Mouse (Mus musculus): ENCODE results near the gene Vmn1r22.
"Not testable (repeated sequence)": the region's sequence is repeated elsewhere in the genome, so short reads cannot be mapped to it uniquely, and the experiment has no call there.

Gene Vmn1r22

DNA sequence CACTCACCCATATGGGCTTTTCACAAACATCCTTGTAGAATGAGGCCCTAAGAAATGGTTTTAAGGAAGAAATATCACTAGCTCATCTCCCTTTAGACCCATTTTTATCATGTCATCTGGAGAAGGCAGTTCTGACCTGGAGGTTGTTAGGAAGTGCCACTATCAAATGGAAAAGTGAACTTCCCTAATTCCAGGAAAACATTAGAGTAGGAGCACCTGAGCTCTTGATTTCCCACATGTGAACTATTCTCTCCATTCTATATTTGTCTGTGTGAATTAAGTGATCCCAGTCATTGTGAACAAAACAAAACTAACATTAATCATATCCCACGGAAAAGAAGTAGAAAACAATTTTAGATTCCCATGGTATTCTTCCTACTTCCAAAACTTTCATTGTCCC is at the start of gene Vmn1r22:
Vmn1r22 (minus strand) TSS at position 101 of the 400 bp plus-strand sequence.
- no peak for DNase-seq (ENCODE audit: low spot score)

GRCm38 (mm10) chr6:57926738-57927137 is 18.9 kb upstream of the Vmn1r22 start, which contains the start of gene Vmn1r23:
Gene Vmn1r23 (minus strand): TSS chr6:57926838.
- no peak for DNase-seq (ENCODE audit: low spot score)

GRCm38 (mm10) chr6:57859043-57860042 is 48.5 kb downstream of the Vmn1r22 start:
- no peak for DNase-seq (ENCODE audit: low spot score)

- DNase-seq (ENCODE audit: low spot score): not testable (repeated sequence)
Observed at GRCm38 (mm10) chr6:57851177-57851576, 56.7 kb downstream of the Vmn1r22 start.

DNA sequence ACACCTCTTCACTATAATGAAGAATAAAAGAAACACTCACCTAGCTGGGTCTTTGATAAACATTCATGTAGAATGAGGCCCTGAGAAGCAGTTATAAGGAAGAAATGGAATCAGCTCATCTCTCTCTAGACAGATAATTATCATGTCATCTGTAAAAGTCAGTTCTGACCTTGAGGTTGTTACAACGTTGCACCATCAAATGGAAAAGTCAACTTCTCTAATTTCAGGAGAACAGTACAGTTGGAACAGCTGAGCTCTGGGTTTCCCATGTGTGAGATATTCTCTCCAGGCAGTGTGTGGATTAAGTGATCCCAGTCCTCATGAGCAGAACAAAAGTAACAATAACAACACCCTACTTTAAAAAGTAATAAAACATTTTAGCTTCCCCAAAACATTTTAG is 57.5 kb downstream of the Vmn1r22 start, which contains the start of gene Vmn1r21:
Vmn1r21 (minus strand) TSS at position 58 of the 400 bp plus-strand sequence.
- no peak for DNase-seq (ENCODE audit: low spot score)
